Mouse (Mus musculus) left cerebral cortex, adult 9 months (tissue): ENCODE results near the gene Pou2f1.

Experiments used
- DNase-seq, 2 experiments: peaks; one replicate each; pipeline ENCODE4 v3.0.0; 2022; ENCODE audit warnings: low spot score in 2 of 2

Gene Pou2f1

GRCm38 (mm10) chr1:165882146-165882900, 120.2 kb downstream of the Pou2f1 start:
- DNase-seq = no peak

- DNase-seq = no peak
Observed at GRCm38 (mm10) chr1:165878751-165879150, 123.7 kb downstream of the Pou2f1 start.

- DNase-seq = no peak
Observed at GRCm38 (mm10) chr1:165875520-165876284, 126.8 kb downstream of the Pou2f1 start.

- no peak for DNase-seq
Observed at GRCm38 (mm10) chr1:165874645-165875044, 127.8 kb downstream of the Pou2f1 start.

GRCm38 (mm10) chr1:165868659-165869058, 133.8 kb downstream of the Pou2f1 start:
- DNase-seq = no peak

- DNase-seq = no peak
Observed at GRCm38 (mm10) chr1:165866630-165867280, 135.7 kb downstream of the Pou2f1 start.

- DNase-seq = no peak
Observed at GRCm38 (mm10) chr1:165864864-165865795, 137.3 kb downstream of the Pou2f1 start.

GRCm38 (mm10) chr1:165862059-165862458, 140.4 kb downstream of the Pou2f1 start:
- no peak for DNase-seq

GRCm38 (mm10) chr1:165861235-165861609, 141.3 kb downstream of the Pou2f1 start:
- no peak for DNase-seq

GRCm38 (mm10) chr1:165860373-165861234, 141.9 kb downstream of the Pou2f1 start:
- DNase-seq = no peak

- DNase-seq = no peak
Observed at GRCm38 (mm10) chr1:165858356-165858755, 144.1 kb downstream of the Pou2f1 start.

- no peak for DNase-seq
Observed at GRCm38 (mm10) chr1:165857279-165857678, 145.2 kb downstream of the Pou2f1 start.

GRCm38 (mm10) chr1:165855759-165856545, 146.5 kb downstream of the Pou2f1 start:
- no peak for DNase-seq

- DNase-seq = peak in 1 of 2 experiments; percentile 64
Observed at GRCm38 (mm10) chr1:165853729-165854420, 148.6 kb downstream of the Pou2f1 start.

- no peak for DNase-seq
Observed at GRCm38 (mm10) chr1:165853131-165853721, 149.3 kb downstream of the Pou2f1 start.

GRCm38 (mm10) chr1:165852131-165852530, 150.3 kb downstream of the Pou2f1 start:
- no peak for DNase-seq

- no peak for DNase-seq
Observed at GRCm38 (mm10) chr1:165849458-165850445, 152.7 kb downstream of the Pou2f1 start.
